Mouse (Mus musculus): ENCODE results near the gene Cks1brt. TPM values are rescaled to one million over a fixed set of nuclear protein-coding genes. Genes with fewer than 3 reads are reported as not detected.

The Cks1brt gene
- polyA plus RNA-seq, 1 experiment from 2014 or later: not detected

GRCm38 (mm10) chr8:85192346-85192745 lies 40.6 kb downstream of the Cks1brt start:
- H3K27me3 ChIP-seq: 0 out of 2 replicates have a peak, but pooled peaks cover 3% of the 10 kb centered on the region
- H3K4me2 ChIP-seq: no peak overlapping the region
- peaks cover 3% of the 10 kb centered on the region; the same call in 1 of the 2 replicates for H3K9me3 ChIP-seq
- ATAC-seq (ENCODE audit: low FRiP score): no peak
- no peak overlapping the region for H3K4me3 ChIP-seq
- no peaks in the 10 kb centered on the region for H3K36me3 ChIP-seq
- 89% methylated on average over 1 of the region's 1 CpGs for WGBS
- no peaks in the 10 kb centered on the region for H3K4me1 ChIP-seq (replicated peaks)
- H3K27ac ChIP-seq: no peak overlapping the region
- H3K9ac ChIP-seq: no peak overlapping the region

DNA sequence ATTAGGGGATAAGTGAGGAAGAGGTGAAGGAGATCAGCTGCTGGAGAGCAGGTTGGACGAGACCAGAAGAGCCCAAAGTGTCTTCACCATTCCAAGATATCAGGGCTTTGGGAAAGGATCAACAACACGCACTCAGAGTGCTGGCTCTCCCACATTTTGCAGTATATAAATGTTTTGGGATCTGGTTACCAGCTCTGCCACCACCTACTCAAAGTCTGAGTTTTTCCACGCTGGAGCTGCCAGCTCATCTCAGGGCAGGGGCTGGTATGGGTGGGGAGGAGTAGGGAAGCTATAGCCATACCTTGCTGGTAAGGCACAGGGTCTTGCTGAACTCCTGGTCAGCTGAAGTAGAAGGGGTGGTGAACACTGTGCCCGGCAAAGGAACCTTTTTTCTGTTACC lies 68.5 kb downstream of the Cks1brt start:
- Histone ChIP-seq H3K4me3 (no peak overlapping the region), H3K9me3 (no peaks in the 10 kb centered on the region), H3K9ac (no peak overlapping the region), H3K27me3 (no peaks in the 10 kb centered on the region), H3K27ac (no peak overlapping the region), H3K4me1 (replicated peaks) (no peaks in the 10 kb centered on the region), H3K36me3 (no peaks in the 10 kb centered on the region), H3K4me2 (no peak overlapping the region)
- ATAC-seq (ENCODE audit: low FRiP score): no peak
- WGBS: 70% methylated on average over 4 of the region's 4 CpGs

- 56% methylated on average over 6 of the region's 6 CpGs for WGBS
- Histone ChIP-seq H3K36me3 (no peaks in the 10 kb centered on the region), H3K9ac (no peak overlapping the region), H3K9me3 (no peaks in the 10 kb centered on the region), H3K4me2 (no peak overlapping the region), H3K4me3 (no peak overlapping the region), H3K4me1 (replicated peaks) (no peaks in the 10 kb centered on the region), H3K27ac (no peak overlapping the region), H3K27me3 (no peaks in the 10 kb centered on the region)
- ATAC-seq (ENCODE audit: low FRiP score): no peak
These were observed 69.3 kb downstream of the Cks1brt start for GRCm38 (mm10) chr8:85220992-85221391.

Small RNA genes lying within 50 kb of the gene (microRNA-seq; reads per million reads assigned to microRNA genes)
- 4.2 reads per million, percentile 13 among the genes with 10 or more reads in this experiment for gene Gm23388

Other genes with a start within 250 kb of the Cks1brt start
- gene Klf1, start 250.0 kb upstream of the Cks1brt start, polyA plus RNA-seq (2015; fragmentation: Nextera tagmentation; extraction: Ambion mirVana): 0.64 and 1.00 TPM in 2 replicates
- 5.8 and 6.0 TPM in 2 replicates for gene Dnase2a, start 243.4 kb upstream of the Cks1brt start, polyA plus RNA-seq (2015; fragmentation: Nextera tagmentation; extraction: Ambion mirVana)
- gene Mast1, start 214.6 kb upstream of the Cks1brt start, polyA plus RNA-seq (2015; fragmentation: Nextera tagmentation; extraction: Ambion mirVana): 59.1 and 62.2 TPM in 2 replicates
- gene Rtbdn, start 204.9 kb upstream of the Cks1brt start, polyA plus RNA-seq (2015; fragmentation: Nextera tagmentation; extraction: Ambion mirVana): 1.8 and 2.4 TPM in 2 replicates
- gene Gm49661, start 182.5 kb upstream of the Cks1brt start, polyA plus RNA-seq (2015; fragmentation: Nextera tagmentation; extraction: Ambion mirVana): not detected in 2 replicates
- gene Prdx2, start 182.3 kb upstream of the Cks1brt start, polyA plus RNA-seq (2015; fragmentation: Nextera tagmentation; extraction: Ambion mirVana): 1,362 and 1,388 TPM in 2 replicates
- 61.4 and 62.1 TPM in 2 replicates for gene Rnaseh2a, start 182.2 kb upstream of the Cks1brt start, polyA plus RNA-seq (2015; fragmentation: Nextera tagmentation; extraction: Ambion mirVana)
- 5.2 and 5.9 TPM in 2 replicates for gene Junb, start 173.2 kb upstream of the Cks1brt start, polyA plus RNA-seq (2015; fragmentation: Nextera tagmentation; extraction: Ambion mirVana)
- gene Hook2, start 161.3 kb upstream of the Cks1brt start, polyA plus RNA-seq (2015; fragmentation: Nextera tagmentation; extraction: Ambion mirVana): 25.1 and 25.5 TPM in 2 replicates
- gene Best2, start 137.4 kb upstream of the Cks1brt start, polyA plus RNA-seq (2015; fragmentation: Nextera tagmentation; extraction: Ambion mirVana): not detected in 2 replicates
- 151 and 157 TPM in 2 replicates for gene Asna1, start 126.6 kb upstream of the Cks1brt start, polyA plus RNA-seq (2015; fragmentation: Nextera tagmentation; extraction: Ambion mirVana)
- 139 and 141 TPM in 2 replicates for gene Trir, start 125.1 kb upstream of the Cks1brt start, polyA plus RNA-seq (2015; fragmentation: Nextera tagmentation; extraction: Ambion mirVana)
- gene Tnpo2, start 115.0 kb upstream of the Cks1brt start, polyA plus RNA-seq (2015; fragmentation: Nextera tagmentation; extraction: Ambion mirVana): 48.8 and 54.7 TPM in 2 replicates
- 59.2 and 66.2 TPM in 2 replicates for gene Fbxw9, start 91.9 kb upstream of the Cks1brt start, polyA plus RNA-seq (2015; fragmentation: Nextera tagmentation; extraction: Ambion mirVana)
- 0.78 and 1.3 TPM in 2 replicates for gene Gm5741, start 83.9 kb upstream of the Cks1brt start, polyA plus RNA-seq (2015; fragmentation: Nextera tagmentation; extraction: Ambion mirVana)
- 90.5 and 96.4 TPM in 2 replicates for gene Dhps, start 80.2 kb upstream of the Cks1brt start, polyA plus RNA-seq (2015; fragmentation: Nextera tagmentation; extraction: Ambion mirVana)
- gene Wdr83os, start 71.2 kb upstream of the Cks1brt start, polyA plus RNA-seq (2015; fragmentation: Nextera tagmentation; extraction: Ambion mirVana): 109 and 112 TPM in 2 replicates
- gene Wdr83, start 70.6 kb upstream of the Cks1brt start, polyA plus RNA-seq (2015; fragmentation: Nextera tagmentation; extraction: Ambion mirVana): 50.5 and 53.0 TPM in 2 replicates
- gene Man2b1, start 68.7 kb upstream of the Cks1brt start, polyA plus RNA-seq (2015; fragmentation: Nextera tagmentation; extraction: Ambion mirVana): 17.7 and 19.4 TPM in 2 replicates
- 3.1 and 3.4 TPM in 2 replicates for gene Zfp791, start 28.8 kb upstream of the Cks1brt start, polyA plus RNA-seq (2015; fragmentation: Nextera tagmentation; extraction: Ambion mirVana)
- gene Olfr371, start 74.1 kb downstream of the Cks1brt start, polyA plus RNA-seq (2015; fragmentation: Nextera tagmentation; extraction: Ambion mirVana): not detected in 2 replicates
- gene Orc6, start 147.7 kb downstream of the Cks1brt start, polyA plus RNA-seq (2015; fragmentation: Nextera tagmentation; extraction: Ambion mirVana): 70.5 and 77.0 TPM in 2 replicates
- 169 and 179 TPM in 2 replicates for gene Vps35, start 147.9 kb downstream of the Cks1brt start, polyA plus RNA-seq (2015; fragmentation: Nextera tagmentation; extraction: Ambion mirVana)
- gene Mylk3, start 234.4 kb downstream of the Cks1brt start, polyA plus RNA-seq (2015; fragmentation: Nextera tagmentation; extraction: Ambion mirVana): 0.38 and 0.39 TPM in 2 replicates